Mouse (Mus musculus) adrenal gland, adult 18-20 months (tissue): ENCODE measurements around the gene Dynlt1f. TPM values are rescaled to one million over a fixed set of nuclear protein-coding genes. Genes with fewer than 3 reads are reported as not detected.
A peak's percentile ranks its signal among the peaks of the same experiment; 100 is the strongest.
"Not testable (repeated sequence)": the region's sequence is repeated elsewhere in the genome, so short reads cannot be mapped to it uniquely, and the experiment has no call there.

Experiments
- DNase-seq, 2 experiments: peaks; one replicate each; pipeline ENCODE4 v3.0.0; 2021 to 2022; ENCODE audit warnings: low spot score in 2 of 2
- total RNA-seq, 2 experiments: library from RNA; stranded (reverse); gene quantifications; 1 replicate in 1 of 2; 2 replicates in 1 of 2; pipeline ENCODE4 v1.2.3; 2021

The Dynlt1f gene
- total RNA-seq, 2 experiments from 2014 or later: 65.6 to 78.6 TPM

DNA sequence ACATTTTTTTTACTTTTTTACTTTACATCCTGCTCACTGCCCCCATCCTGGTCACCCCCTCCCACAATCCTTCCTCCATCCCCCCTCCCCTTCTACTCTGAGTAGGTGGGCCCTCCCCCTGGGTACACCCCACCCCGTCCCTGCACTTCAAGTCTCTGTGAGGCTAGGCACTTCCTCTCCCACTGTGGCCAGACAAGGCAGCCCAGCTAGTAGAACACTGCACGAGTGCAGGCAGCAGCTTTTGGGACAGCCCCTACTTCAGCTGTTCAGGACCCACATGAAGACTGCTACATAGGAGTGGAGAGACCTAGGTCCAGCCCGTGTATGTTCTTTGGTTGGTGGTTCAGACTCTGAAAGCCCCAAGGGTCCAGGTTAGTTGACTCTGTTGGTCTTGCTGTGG lies 7.1 kb upstream of the Dynlt1f start:
- not testable (repeated sequence) for DNase-seq

GRCm38 (mm10) chr17:6661093-6661816 lies 5.6 kb upstream of the Dynlt1f start:
- not testable (repeated sequence) for DNase-seq

- DNase-seq: not testable (repeated sequence)
Measured at GRCm38 (mm10) chr17:6660589-6660988, 4.9 kb upstream of the Dynlt1f start.

DNA sequence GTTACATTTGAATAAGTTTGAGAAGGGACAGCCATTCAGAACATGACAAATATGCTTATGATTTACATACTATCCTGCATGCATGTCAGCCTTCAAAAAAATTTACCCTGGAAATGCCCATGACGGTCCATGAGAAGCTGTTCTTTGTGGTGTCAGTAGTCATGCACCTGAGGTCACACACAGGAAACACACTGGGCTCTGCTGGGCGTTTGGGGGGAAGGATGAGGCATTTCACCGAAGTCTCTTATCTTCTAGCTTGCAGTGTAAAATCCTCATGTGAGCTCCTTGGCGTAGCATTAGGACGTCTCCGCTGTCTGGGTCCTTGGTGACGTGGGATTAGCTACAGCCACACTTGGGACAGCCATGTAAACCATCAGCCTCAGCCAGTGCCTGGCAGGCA lies 3.1 kb upstream of the Dynlt1f start, which contains the start of gene Sytl3:
Gene Sytl3, plus strand, starts transcription at position 293 of the 400 bp plus-strand sequence.
- DNase-seq: not testable (repeated sequence)

GRCm38 (mm10) chr17:6656471-6656870 lies 771 bp upstream of the Dynlt1f start:
- DNase-seq: peak in 1 of 2 experiments; percentile 32

DNA sequence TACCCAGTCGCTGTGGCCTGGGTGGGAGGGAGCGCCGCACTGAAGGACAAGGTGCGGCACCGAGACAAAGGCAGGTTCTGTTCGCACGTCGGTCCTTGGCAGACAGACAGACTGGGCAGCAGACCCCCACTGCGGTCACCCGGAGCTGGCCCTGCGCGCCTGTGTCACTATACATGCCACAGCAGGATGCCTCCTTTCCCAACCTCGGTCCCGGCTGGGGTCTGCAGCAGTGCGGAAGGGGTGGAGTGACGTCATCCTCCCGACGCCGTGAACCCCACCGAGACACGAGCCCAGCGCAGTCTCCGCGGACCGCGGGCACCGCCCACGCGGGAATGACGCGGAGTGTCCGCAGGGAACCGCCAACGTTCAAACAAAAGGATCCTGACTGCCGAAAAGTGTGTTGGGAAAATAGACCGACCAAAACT lies 601 bp downstream of the Dynlt1f start:
- peak; percentile 52 to 55 for DNase-seq

DNA sequence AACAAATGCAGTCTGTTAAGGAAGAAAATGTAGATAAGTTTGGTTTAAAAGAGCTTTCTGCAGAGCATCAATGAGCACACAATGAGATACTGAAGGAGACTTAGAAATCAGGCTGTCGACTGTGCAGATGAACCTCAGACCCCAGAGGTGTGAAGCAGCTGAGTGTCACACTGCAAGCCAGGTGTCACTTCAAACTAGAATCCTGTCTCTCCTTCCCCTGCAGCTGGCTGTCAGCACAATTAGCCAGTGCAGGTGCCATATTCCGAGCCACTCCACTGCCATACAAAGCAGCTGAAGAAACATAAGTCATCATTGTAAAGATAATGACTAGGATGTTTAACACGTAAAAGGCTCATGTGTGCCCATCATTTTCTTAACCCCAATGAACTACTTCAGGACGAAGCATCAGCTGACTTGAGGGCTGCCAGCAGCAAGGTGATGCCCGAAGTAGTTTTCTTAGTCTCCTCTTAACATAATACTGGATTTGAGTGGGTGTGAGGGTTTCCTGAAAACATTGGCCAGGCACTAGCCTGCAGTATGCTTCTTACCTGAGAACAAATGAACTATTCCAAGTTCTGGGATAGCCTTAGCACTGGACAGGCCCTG lies 2.3 kb downstream of the Dynlt1f start:
- not testable (repeated sequence) for DNase-seq

DNA sequence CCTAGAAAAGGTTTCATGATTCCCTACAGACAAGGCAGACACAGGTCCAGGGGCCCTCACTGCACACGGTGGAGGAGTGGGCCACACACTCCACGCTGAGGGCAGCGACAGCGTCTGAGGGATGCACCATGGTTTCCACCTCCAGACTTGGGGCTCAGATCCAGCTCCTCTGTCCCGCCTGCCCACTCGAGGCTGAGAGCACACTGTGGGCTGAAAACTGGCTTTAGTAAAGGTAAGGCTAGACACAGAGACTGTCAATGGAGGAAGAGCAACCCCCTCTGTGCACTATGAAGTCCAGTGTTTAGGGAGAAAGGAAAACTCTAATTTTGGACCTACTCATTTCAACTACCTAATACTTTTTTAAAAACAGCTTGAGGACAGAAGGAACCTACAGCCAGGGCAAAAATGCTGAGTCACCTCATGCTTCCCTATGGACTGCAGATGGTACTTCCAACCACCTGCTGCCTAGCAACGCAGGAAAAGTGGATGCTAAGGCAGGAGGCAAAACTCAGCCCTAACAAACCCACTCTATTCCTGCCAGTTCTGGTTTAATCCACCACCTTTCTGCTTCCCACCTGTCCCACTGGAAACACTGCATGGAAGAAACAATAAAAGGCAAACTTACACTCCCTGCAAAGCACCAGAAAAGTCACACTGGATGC lies 4.7 kb downstream of the Dynlt1f start:
- not testable (repeated sequence) for DNase-seq

GRCm38 (mm10) chr17:6647452-6647851 lies 8.2 kb downstream of the Dynlt1f start:
- not testable (repeated sequence) for DNase-seq

DNA sequence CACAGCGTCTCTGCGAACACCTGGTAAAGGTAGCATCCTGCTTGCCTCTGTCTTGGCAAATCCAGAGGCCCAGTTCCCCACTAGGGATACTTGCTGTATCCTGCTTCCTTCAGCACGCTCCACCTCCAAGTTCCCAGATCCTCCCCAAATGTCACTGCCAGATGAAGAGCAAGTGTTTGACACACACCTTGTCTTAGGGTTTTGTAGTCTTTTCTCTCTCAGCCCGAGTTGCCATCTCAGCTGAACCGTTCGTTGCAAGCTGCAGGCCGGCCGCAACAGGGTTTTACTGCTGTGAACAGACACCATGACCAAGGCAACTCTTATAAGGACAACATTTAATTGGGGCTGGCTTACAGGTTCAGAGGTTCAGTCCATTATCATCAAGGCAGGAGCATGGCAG lies 8.9 kb downstream of the Dynlt1f start:
- not testable (repeated sequence) for DNase-seq

GRCm38 (mm10) chr17:6645668-6646067 lies 10.0 kb downstream of the Dynlt1f start:
- not testable (repeated sequence) for DNase-seq

DNA sequence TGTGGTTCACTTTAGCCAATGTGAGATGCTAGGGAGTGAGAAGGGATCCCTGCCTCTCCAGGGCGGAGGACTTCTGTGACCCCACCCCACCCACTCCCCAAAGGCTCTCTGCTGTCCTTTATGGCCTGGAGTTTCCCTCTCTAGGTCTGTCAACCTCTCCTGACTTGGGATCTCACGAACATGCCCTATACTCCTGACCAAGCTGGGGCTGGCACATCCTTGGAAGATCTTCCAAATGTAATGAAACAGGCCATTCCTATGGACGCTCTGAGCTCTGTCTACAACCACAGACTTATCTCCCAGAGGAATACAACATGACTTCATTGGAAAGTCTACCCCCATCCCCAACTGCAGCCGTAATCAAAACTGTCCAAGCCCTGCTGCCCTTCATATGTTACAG lies 11.0 kb downstream of the Dynlt1f start:
- DNase-seq: not testable (repeated sequence)

- DNase-seq: not testable (repeated sequence)
Measured at GRCm38 (mm10) chr17:6644210-6644609, 11.5 kb downstream of the Dynlt1f start.

DNA sequence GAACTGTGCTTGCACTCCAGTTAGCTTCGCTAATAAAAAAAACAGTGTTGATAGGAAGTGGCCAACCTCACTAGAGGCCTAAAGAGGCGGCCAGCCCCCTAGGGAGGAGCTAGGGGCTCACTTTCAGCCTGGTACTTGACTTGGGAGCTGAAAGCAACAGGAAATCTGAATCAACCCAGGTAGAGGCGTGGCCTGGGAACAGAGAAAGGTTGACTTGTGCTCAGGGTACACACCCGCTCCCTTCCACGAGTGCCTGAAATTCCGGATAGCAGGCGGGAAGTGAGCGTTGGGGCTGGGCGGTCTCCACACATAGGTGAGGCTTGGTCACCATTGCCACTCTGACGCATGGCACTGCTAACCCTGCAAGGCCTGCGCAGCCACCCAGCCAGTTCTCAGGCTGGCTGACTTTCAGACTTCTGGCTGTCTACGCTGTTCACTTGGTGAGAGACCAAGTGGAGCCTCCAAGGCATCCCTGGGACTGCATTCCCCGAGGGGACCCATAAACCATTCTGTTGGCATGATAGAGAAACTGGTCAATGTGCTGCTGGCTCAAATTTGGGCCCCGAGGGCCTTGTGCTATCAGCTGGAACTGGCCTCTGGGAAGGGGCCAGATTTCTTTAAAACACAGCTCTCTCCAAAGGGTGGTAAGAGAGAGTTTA lies 14.8 kb downstream of the Dynlt1f start:
- not testable (repeated sequence) for DNase-seq

GRCm38 (mm10) chr17:6640044-6640637 lies 15.6 kb downstream of the Dynlt1f start:
- not testable (repeated sequence) for DNase-seq

GRCm38 (mm10) chr17:6639486-6639885 lies 16.2 kb downstream of the Dynlt1f start:
- DNase-seq: not testable (repeated sequence)

GRCm38 (mm10) chr17:6638444-6638843 lies 17.3 kb downstream of the Dynlt1f start:
- not testable (repeated sequence) for DNase-seq

DNA sequence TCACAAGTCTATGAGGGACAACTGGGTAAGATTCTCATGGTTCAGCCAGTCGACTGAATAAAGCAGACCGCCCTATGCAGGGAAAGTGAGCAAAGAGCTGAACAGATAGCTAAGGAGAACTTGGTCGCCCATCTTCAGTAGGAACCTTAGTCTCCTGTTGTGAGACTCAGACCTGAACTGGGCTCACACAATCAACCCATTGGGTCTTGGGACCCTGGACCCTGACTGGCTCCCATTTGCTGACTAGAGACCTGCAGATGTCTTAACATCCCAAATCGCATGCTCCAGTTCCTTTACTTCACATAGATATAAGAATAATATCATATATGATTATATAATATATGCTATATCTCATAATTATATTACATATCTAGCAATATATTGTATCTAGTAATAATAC lies 18.3 kb downstream of the Dynlt1f start:
- DNase-seq: not testable (repeated sequence)

GRCm38 (mm10) chr17:6636861-6637260 lies 18.8 kb downstream of the Dynlt1f start:
- no peak for DNase-seq

GRCm38 (mm10) chr17:6635781-6636180 lies 19.9 kb downstream of the Dynlt1f start:
- DNase-seq: not testable (repeated sequence)

GRCm38 (mm10) chr17:6632850-6633249 lies 22.9 kb downstream of the Dynlt1f start:
- not testable (repeated sequence) for DNase-seq
